ENCODE assay signal across 9 mouse cellular contexts in the genomic region with DNA sequence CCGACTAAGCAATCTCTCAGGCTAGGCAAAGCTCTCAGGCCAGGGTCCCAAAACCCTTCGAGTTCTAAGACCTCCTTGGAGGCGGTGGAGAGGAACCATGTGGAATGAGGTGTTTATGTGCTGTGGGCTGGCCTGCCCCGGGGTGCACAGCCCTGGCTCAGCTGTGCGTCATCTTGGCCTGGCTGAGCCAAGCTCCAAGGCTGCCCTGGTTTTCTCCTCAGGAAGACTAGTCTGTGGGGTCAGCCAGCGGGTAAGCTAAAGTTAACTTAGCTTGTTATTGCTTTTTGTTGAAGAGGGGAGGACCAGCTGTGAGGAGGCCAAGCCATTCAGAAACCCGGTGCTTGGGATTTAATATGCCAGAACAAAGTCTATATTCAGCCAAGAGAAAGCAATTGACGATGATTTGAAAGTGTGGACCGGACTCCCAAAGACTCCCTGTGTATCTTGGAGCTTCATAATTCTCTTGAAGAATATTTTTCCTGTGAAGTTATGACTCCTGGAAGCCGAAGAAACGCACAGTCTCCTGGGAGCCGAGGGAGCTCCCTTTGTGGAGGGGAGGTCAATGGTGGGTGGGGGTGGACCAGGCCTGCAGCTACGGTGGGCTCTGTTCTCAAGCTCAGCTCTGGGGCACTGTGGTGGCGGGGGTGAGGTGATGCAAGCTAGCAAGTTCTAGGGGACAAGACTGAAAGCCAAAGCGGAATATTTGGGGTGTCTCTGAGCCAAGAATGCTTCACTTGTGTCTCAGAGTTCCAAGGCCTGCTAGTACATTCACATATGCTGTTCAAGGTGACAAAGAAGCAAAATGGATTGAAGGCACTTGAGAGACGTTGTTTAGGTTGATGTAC.
DNase-seq lines count a peak whose midpoint lies in the region; ATAC-seq and TF ChIP-seq lines count a peak whose summit lies in the region.
"Had no signal": no experiment of that assay in that cellular context is flagged by ENCODE, and none has a peak within 500 bp of the region (broad histone marks: within the 10 kb centered on the region; RNA-seq: fewer than 3 reads in every experiment).

No protein-coding gene starts in this region.

- H3K27ac ChIP-seq in kidney, adult 2 months (ENCODE audit: insufficient read depth, low read depth, low read length), result peak overlapping the region; percentile 15; the same call in 1 of the 2 replicates
- H3K27ac ChIP-seq in kidney, embryonic 16.5 days (ENCODE audit: low read length), result peak overlapping the region; percentile 54; the same call in 1 of the 2 replicates
- H3K27ac ChIP-seq in liver, embryonic 11.5 days (ENCODE audit: low read depth, low read length), result no peak overlapping the region
- H3K27ac ChIP-seq: neural tube, embryonic 12.5 days had no signal

- DNase-seq in kidney, adult 2 months, result peak; percentile 48
- no peak for DNase-seq in kidney, adult 9 months
- peak; percentile 52 to 79 for DNase-seq in gastrocnemius, postnatal 4 days (ENCODE audit: low spot score in 2 of 2)
- DNase-seq in lung, postnatal 4 days, result peak; percentile 65 to 90
- DNase-seq in liver, embryonic 11.5 days (ENCODE audit: low spot score), result no peak
- no peak for DNase-seq in layer of hippocampus, adult 18-20 months (ENCODE audit: low spot score in 2 of 2)

- H3K4me2 ChIP-seq in kidney, embryonic 16.5 days (replicated peaks; ENCODE audit: low read depth, low read length), result no peak overlapping the region
- H3K4me2 ChIP-seq in liver, embryonic 11.5 days, result no peak overlapping the region
- H3K4me2 ChIP-seq: neural tube, embryonic 12.5 days had no signal

- no peak for TF ChIP-seq POLR2A in kidney, adult 2 months (IDR thresholded peaks at IDR 0.05; ENCODE audit: low read depth, low read length)

- no peaks in the 10 kb centered on the region for H3K27me3 ChIP-seq in kidney, adult 2 months (replicated peaks; ENCODE audit: control insufficient read depth, insufficient read depth, low read length)
- H3K27me3 ChIP-seq in kidney, embryonic 16.5 days (ENCODE audit: insufficient read depth, low read length), result no peaks in the 10 kb centered on the region
- H3K27me3 ChIP-seq in liver, embryonic 11.5 days (replicated peaks; ENCODE audit: control insufficient read depth, insufficient read depth, low read length), result no peaks in the 10 kb centered on the region
- H3K27me3 ChIP-seq: neural tube, embryonic 12.5 days had no signal

- WGBS in kidney, adult 2 months, result 67% methylated on average over 16 of the region's 16 CpGs
- 58% methylated on average over 16 of the region's 16 CpGs for WGBS in kidney, embryonic 16.5 days
- WGBS in liver, embryonic 11.5 days, result 83% methylated on average over 16 of the region's 16 CpGs

- no peaks in the 10 kb centered on the region for H3K4me1 ChIP-seq in kidney, adult 2 months (ENCODE audit: control insufficient read depth, insufficient read depth, low read length)
- H3K4me1 ChIP-seq in kidney, embryonic 16.5 days (ENCODE audit: insufficient read depth, low read length), result peaks cover 65% of the 10 kb centered on the region
- H3K4me1 ChIP-seq in liver, embryonic 11.5 days (replicated peaks; ENCODE audit: control insufficient read depth, insufficient read depth, low read length), result peaks cover 11% of the 10 kb centered on the region

- no peak overlapping the region for H3K4me3 ChIP-seq in kidney, adult 2 months (ENCODE audit: insufficient read depth, low read depth, low read length)
- no peak overlapping the region for H3K4me3 ChIP-seq in kidney, embryonic 16.5 days (ENCODE audit: low read length)
- H3K4me3 ChIP-seq in liver, embryonic 11.5 days (ENCODE audit: low read depth, low read length), result no peak overlapping the region
- H3K4me3 ChIP-seq: neural tube, embryonic 12.5 days had no signal

- H3K9me3 ChIP-seq in kidney, embryonic 16.5 days (ENCODE audit: low read length), result no peaks in the 10 kb centered on the region
- H3K9me3 ChIP-seq in liver, embryonic 11.5 days (ENCODE audit: control insufficient read depth, low read length), result no peaks in the 10 kb centered on the region
- H3K9me3 ChIP-seq: neural tube, embryonic 12.5 days had no signal

- no peak for TF ChIP-seq CTCF in kidney, adult 2 months (conservative IDR thresholded peaks at IDR 0.05; ENCODE audit: insufficient read depth, insufficient read length, low read depth, low read length)

- no peak overlapping the region for H3K9ac ChIP-seq in kidney, embryonic 16.5 days (replicated peaks; ENCODE audit: low read length)
- H3K9ac ChIP-seq in liver, embryonic 11.5 days (ENCODE audit: low read depth, low read length), result no peak overlapping the region
- H3K9ac ChIP-seq: neural tube, embryonic 12.5 days had no signal

- ATAC-seq in kidney, embryonic 16.5 days (ENCODE audit: low FRiP score, low TSS enrichment), result no peak
- no peak for ATAC-seq in liver, embryonic 11.5 days (replicated peaks; ENCODE audit: low FRiP score)
- no peak for ATAC-seq in frontal cortex, adult (ENCODE audit: low TSS enrichment)

- no peaks in the 10 kb centered on the region for H3K36me3 ChIP-seq in kidney, adult 2 months (ENCODE audit: control insufficient read depth, insufficient read depth, low read length)
- no peaks in the 10 kb centered on the region for H3K36me3 ChIP-seq in kidney, embryonic 16.5 days (ENCODE audit: insufficient read depth, low read length)
- no peaks in the 10 kb centered on the region for H3K36me3 ChIP-seq in liver, embryonic 11.5 days (ENCODE audit: control insufficient read depth, insufficient read depth, low read length)
- H3K36me3 ChIP-seq: neural tube, embryonic 12.5 days had no signal

Comparison
In these comparisons a context has a peak if more than half of its experiments do, and no peak if none do; other contexts are left out.
1. DNase-seq: peak in kidney, adult 2 months (single experiment), gastrocnemius, postnatal 4 days (2 of 2) and lung, postnatal 4 days (2 of 2); none in kidney, adult 9 months (single experiment), liver, embryonic 11.5 days (single experiment) and layer of hippocampus, adult 18-20 months (0 of 2).